17 mouse cellular contexts compared by ENCODE assay signal in genomic region chr9:115414190-115414589, GRCm38 (mm10).
"Had no signal": no experiment of that assay in that cellular context is flagged by ENCODE, and none has a peak within 500 bp of the region (broad histone marks: within the 10 kb centered on the region; RNA-seq: fewer than 3 reads in every experiment).

No protein-coding gene starts in this region.

- H3K4me3 ChIP-seq: layer of hippocampus, adult 2 months; left cerebral cortex, adult 2 months; liver, embryonic 13.5 days; midbrain, embryonic 13.5 days; stomach, embryonic 15.5 days had no signal

- H3K9ac ChIP-seq: liver, embryonic 13.5 days; midbrain, embryonic 13.5 days; stomach, embryonic 15.5 days had no signal

- H3K4me2 ChIP-seq: liver, embryonic 13.5 days; midbrain, embryonic 13.5 days; stomach, embryonic 15.5 days had no signal

- ATAC-seq: intestine, postnatal 0 days; midbrain, embryonic 13.5 days; midbrain, embryonic 16.5 days had no signal

- H3K36me3 ChIP-seq: liver, embryonic 13.5 days; midbrain, embryonic 13.5 days; stomach, embryonic 15.5 days had no signal

- H3K9me3 ChIP-seq: liver, embryonic 13.5 days; midbrain, embryonic 13.5 days; stomach, embryonic 15.5 days had no signal

- DNase-seq: kidney, adult 2 months; kidney, postnatal 25 days; layer of hippocampus, adult 9-11 months; liver, embryonic 13.5 days; lung, adult 2 months; right cerebral cortex, adult 18-20 months; right cerebral cortex, postnatal 14 days; right cerebral cortex, postnatal 4 days; thymus, postnatal 36 days had no signal

- H3K4me1 ChIP-seq: liver, embryonic 13.5 days; stomach, embryonic 15.5 days had no signal

- H3K27me3 ChIP-seq: liver, embryonic 13.5 days; midbrain, embryonic 13.5 days; stomach, embryonic 15.5 days had no signal

- H3K27ac ChIP-seq: kidney, postnatal 0 days; layer of hippocampus, adult 2 months; left cerebral cortex, adult 2 months; liver, embryonic 13.5 days; macrophage; midbrain, embryonic 13.5 days; stomach, embryonic 15.5 days had no signal
